Mouse (Mus musculus) stomach, postnatal 0 days (tissue): ENCODE data around the gene Ache. TPM values are rescaled to one million over a fixed set of nuclear protein-coding genes. Genes with fewer than 3 reads are reported as not detected.

ENCODE experiments used
- ATAC-seq: fragments of 200-750 bp; cut with Nextera tagmentation; 2 replicates; pipeline ENCODE4 v1.8.0; 2017; ENCODE audit not compliant: low FRiP score, low TSS enrichment
- DNase-seq: peaks from one replicate; pipeline ENCODE4 v3.0.0-alpha.2; 2016; ENCODE audit warnings: low spot score
- H3K27ac ChIP-seq: fragments of 300-500 bp; sonication (generic); replicated peaks from 2 replicates; pipeline ENCODE4 v1.5.1; 2014; ENCODE audit warnings: mild to moderate bottlenecking, control low read depth
- H3K27me3 ChIP-seq: fragments of 300-500 bp; sonication (generic); 2 replicates; pipeline ENCODE4 v1.6.1; 2014; ENCODE audit warnings: low read length; ENCODE audit not compliant: control insufficient read depth, insufficient read depth
- H3K36me3 ChIP-seq: fragments of 300-500 bp; sonication (generic); 2 replicates; pipeline ENCODE4 v1.6.1; 2014; ENCODE audit warnings: low read length, mixed read lengths; ENCODE audit not compliant: control insufficient read depth, insufficient read depth
- H3K4me1 ChIP-seq: fragments of 300-500 bp; sonication (generic); replicated peaks from 2 replicates; pipeline ENCODE4 v1.6.1; 2014; ENCODE audit warnings: antibody characterized with exemption; ENCODE audit not compliant: control insufficient read depth, insufficient read depth
- H3K4me2 ChIP-seq: fragments of 300-500 bp; sonication (generic); replicated peaks from 2 replicates; pipeline ENCODE4 v1.6.1; 2014; ENCODE audit warnings: low read depth, mild to moderate bottlenecking, control low read depth, moderate library complexity
- H3K4me3 ChIP-seq: fragments of 300-500 bp; sonication (generic); 2 replicates; pipeline ENCODE4 v1.5.1; 2014; ENCODE audit warnings: low read depth, low read length, control low read depth
- H3K9ac ChIP-seq: fragments of 300-500 bp; sonication (generic); 2 replicates; pipeline ENCODE4 v1.6.1; 2014; ENCODE audit warnings: mild to moderate bottlenecking, low read length, control low read depth, mixed read lengths
- H3K9me3 ChIP-seq: fragments of 300-500 bp; sonication (generic); 2 replicates; pipeline ENCODE4 v1.6.1; 2016; ENCODE audit warnings: low read length; ENCODE audit not compliant: control insufficient read depth
- CTCF ChIP-seq: IDR thresholded peaks from 2 replicates; pipeline ENCODE4 v1.5.1; 2016; ENCODE audit warnings: antibody characterized with exemption, low read depth, mild to moderate bottlenecking, moderate library complexity
- EP300 ChIP-seq: optimal IDR thresholded peaks from 2 replicates; pipeline ENCODE3; 2016; ENCODE audit warnings: antibody characterized with exemption
- WGBS: fragments of 180-500 bp; shearing (Covaris S2); extraction: QIAGEN DNeasy Blood & Tissue Kit; methylation state at CpG from one replicate; pipeline ENCODE4 v1.1.7; 2014; 5-methylcytosine and 5-hydroxymethylcytosine counted together
- polyA plus RNA-seq: library from polyadenylated mRNA; unstranded; fragments of >200 nt; fragmentation: Nextera tagmentation; extraction: Ambion mirVana; gene quantifications from 2 replicates; pipeline ENCODE4 v1.2.1, GENCODE M21; 2015

Gene Ache
- polyA plus RNA-seq, 1 experiment from 2014 or later: 10.0 TPM

DNA sequence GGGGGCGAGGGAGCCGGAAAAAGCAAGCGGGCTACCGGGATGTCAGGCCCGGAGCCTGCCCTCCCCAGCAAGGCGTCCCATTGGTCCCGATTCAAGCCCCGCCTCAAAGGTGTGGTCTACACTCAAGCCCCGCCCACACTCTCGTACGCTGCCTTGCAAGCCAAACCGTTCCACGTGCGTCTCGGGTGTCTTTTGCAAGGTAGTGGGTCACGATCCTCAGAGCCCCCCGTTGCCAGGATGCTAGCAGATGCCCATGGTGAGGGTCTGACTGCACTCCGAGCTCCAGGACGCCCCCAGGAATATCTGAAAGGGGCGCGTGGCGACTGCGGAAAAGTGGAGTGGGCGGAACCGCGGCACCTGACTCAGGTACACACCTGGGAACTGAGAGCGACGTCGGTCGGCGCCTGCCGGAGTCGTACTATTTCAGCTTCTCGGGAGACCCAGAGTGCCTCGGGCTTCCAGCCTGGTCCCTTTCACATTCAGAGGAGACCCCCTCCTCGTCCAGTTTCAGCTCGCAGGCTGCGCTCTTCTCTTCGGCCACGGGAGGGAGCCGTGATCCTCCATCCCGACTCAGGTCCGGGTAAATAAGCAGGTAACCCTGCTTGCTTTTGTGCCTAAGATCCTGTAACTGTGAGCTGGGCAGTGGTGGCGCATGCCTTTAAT, 46.3 kb downstream of the Ache start, which contains the start of gene Slc12a9:
Gene Slc12a9, minus strand, starts transcription at position 86 of the 663 bp plus-strand sequence.
- no peaks in the 10 kb centered on the region for H3K4me1 ChIP-seq
- peak within 1 kb of the TSS; percentile 67 for H3K27ac ChIP-seq
- no peaks in the 10 kb centered on the region for H3K36me3 ChIP-seq
- TF ChIP-seq CTCF (peak; percentile 84), EP300 (no peak)
- no peaks in the 10 kb centered on the region for H3K27me3 ChIP-seq
- under 1% methylated on average over 43 of the region's 44 CpGs for WGBS
- H3K9me3 ChIP-seq: no peaks in the 10 kb centered on the region
- peak; percentile 90 for ATAC-seq
- peak within 1 kb of the TSS; percentile 65 for H3K4me3 ChIP-seq
- peak within 1 kb of the TSS; percentile 91 for H3K4me2 ChIP-seq
- peak within 1 kb of the TSS; percentile 67 for H3K9ac ChIP-seq
- DNase-seq: peak; percentile 96

GRCm38 (mm10) chr5:137334317-137334716, 47.0 kb downstream of the Ache start:
- ATAC-seq (no peak), DNase-seq (no peak)
- H3K4me3 ChIP-seq: peak overlapping the region; percentile 65
- no peak for TF ChIP-seq EP300
- TF ChIP-seq CTCF: no peak
- no peak overlapping the region for H3K27ac ChIP-seq
- H3K4me2 ChIP-seq: peak overlapping the region; percentile 91; the same call in 1 of the 2 replicates
- H3K9ac ChIP-seq: no peak overlapping the region
- H3K27me3 ChIP-seq: no peaks in the 10 kb centered on the region
- H3K9me3 ChIP-seq: no peaks in the 10 kb centered on the region
- H3K36me3 ChIP-seq: no peaks in the 10 kb centered on the region
- peaks cover 5% of the 10 kb centered on the region; the same call in 1 of the 2 replicates for H3K4me1 ChIP-seq
- 42% methylated on average over 10 of the region's 10 CpGs for WGBS

GRCm38 (mm10) chr5:137335066-137335465, 47.7 kb downstream of the Ache start:
- Histone ChIP-seq H3K4me1 (peaks cover 6% of the 10 kb centered on the region; the same call in 1 of the 2 replicates), H3K4me2 (no peak overlapping the region), H3K4me3 (no peak overlapping the region), H3K36me3 (no peaks in the 10 kb centered on the region), H3K9me3 (no peaks in the 10 kb centered on the region), H3K27ac (no peak overlapping the region), H3K9ac (no peak overlapping the region), H3K27me3 (no peaks in the 10 kb centered on the region)
- ATAC-seq (no peak), DNase-seq (no peak)
- TF ChIP-seq EP300: no peak
- no peak for TF ChIP-seq CTCF
- 67% methylated on average over 6 of the region's 6 CpGs for WGBS

- TF ChIP-seq CTCF (no peak), EP300 (no peak)
- DNase-seq: no peak
- H3K4me1 ChIP-seq: peaks cover 6% of the 10 kb centered on the region; the same call in 1 of the 2 replicates
Observed at GRCm38 (mm10) chr5:137337190-137337589, 49.9 kb downstream of the Ache start.

GRCm38 (mm10) chr5:137338256-137338655, 50.9 kb downstream of the Ache start:
- 2% methylated on average over 19 of the region's 19 CpGs for WGBS

More at GRCm38 (mm10) chr5:137337190-137337589, 49.9 kb downstream of the Ache start:
- Histone ChIP-seq H3K4me3 (no peak overlapping the region), H3K9me3 (no peaks in the 10 kb centered on the region), H3K9ac (no peak overlapping the region), H3K4me2 (no peak overlapping the region), H3K36me3 (no peaks in the 10 kb centered on the region), H3K27me3 (no peaks in the 10 kb centered on the region), H3K27ac (peak overlapping the region; percentile 36; the same call in 1 of the 2 replicates)
- 49% methylated on average over 8 of the region's 8 CpGs for WGBS
- no peak for ATAC-seq

More at GRCm38 (mm10) chr5:137338256-137338655, 50.9 kb downstream of the Ache start:
- no peaks in the 10 kb centered on the region for H3K36me3 ChIP-seq
- H3K4me2 ChIP-seq: peak overlapping the region; percentile 72
- H3K27ac ChIP-seq: peak overlapping the region; percentile 85
- TF ChIP-seq CTCF: no peak
- TF ChIP-seq EP300: no peak
- peak; percentile 82 for ATAC-seq
- peak; percentile 93 for DNase-seq
- H3K4me1 ChIP-seq: peaks cover 6% of the 10 kb centered on the region; the same call in 1 of the 2 replicates
- H3K4me3 ChIP-seq: peak overlapping the region; percentile 43
- H3K9me3 ChIP-seq: no peaks in the 10 kb centered on the region
- peak overlapping the region; percentile 63 for H3K9ac ChIP-seq
- no peaks in the 10 kb centered on the region for H3K27me3 ChIP-seq
